Mouse (Mus musculus) stomach, postnatal 0 days (tissue): ENCODE results near the gene Sult5a1.

Experiments
- CTCF ChIP-seq: IDR thresholded peaks from 2 replicates; pipeline ENCODE4 v1.5.1; 2016; ENCODE audit warnings: antibody characterized with exemption, low read depth, mild to moderate bottlenecking, moderate library complexity
- EP300 ChIP-seq: optimal IDR thresholded peaks from 2 replicates; pipeline ENCODE3; 2016; ENCODE audit warnings: antibody characterized with exemption

- TF ChIP-seq CTCF (no peak), EP300 (no peak)
Measured at GRCm38 (mm10) chr8:123137645-123138077, 20.5 kb downstream of the Sult5a1 start.
